Mouse (Mus musculus) myocyte (in vitro differentiated cells): ENCODE data around the gene Nob1. TPM values are rescaled to one million over a fixed set of nuclear protein-coding genes. Genes with fewer than 3 reads are reported as not detected.

ENCODE experiments used
- H3K27me3 ChIP-seq: one replicate; pipeline ENCODE4 v1.6.1; 2011; ENCODE audit not compliant: control insufficient read depth, insufficient read depth, insufficient read length
- H3K36me3 ChIP-seq: one replicate; pipeline ENCODE4 v1.6.1; 2011; ENCODE audit not compliant: control insufficient read depth, insufficient read depth
- H3K4me2 ChIP-seq: one replicate; pipeline ENCODE4 v1.6.1; 2011; ENCODE audit warnings: low read depth, control low read depth
- H3K4me3 ChIP-seq: one replicate; pipeline ENCODE4 v1.5.1; 2011; ENCODE audit warnings: mild to moderate bottlenecking, control low read depth, moderate library complexity
- H3K79me2 ChIP-seq: one replicate; pipeline ENCODE4 v1.6.1; 2011; ENCODE audit not compliant: control insufficient read depth, insufficient read depth
- H3ac ChIP-seq: one replicate; pipeline ENCODE4 v1.6.1; 2011; ENCODE audit not compliant: control insufficient read depth, insufficient read length
- CEBPB ChIP-seq: IDR thresholded peaks from 2 replicates; pipeline ENCODE4 v1.6.1; 2011; ENCODE audit warnings: mild to moderate bottlenecking, moderate library complexity; ENCODE audit not compliant: poor library complexity, insufficient read depth, severe bottlenecking
- E2F4 ChIP-seq: IDR thresholded peaks from one replicate; pipeline ENCODE4 v1.6.1; 2011; ENCODE audit warnings: mild to moderate bottlenecking, control low read depth, moderate library complexity; ENCODE audit not compliant: insufficient read depth
- MAX ChIP-seq: IDR thresholded peaks from one replicate; pipeline ENCODE4 v1.6.1; 2011; ENCODE audit warnings: low read depth, mild to moderate bottlenecking, control low read depth
- MYOD1 ChIP-seq, 3 experiments: IDR thresholded peaks; one replicate each; pipeline ENCODE4 v1.6.1; 2011; ENCODE audit warnings: control low read depth in 2 of 3, low read depth in 2 of 3, mild to moderate bottlenecking in 2 of 3, moderate library complexity in 1 of 3; ENCODE audit not compliant: insufficient read length in 2 of 3, control insufficient read depth in 1 of 3
- MYOG ChIP-seq, 3 experiments: IDR thresholded peaks; one replicate each; pipeline ENCODE4 v1.6.1; 2011; ENCODE audit warnings: control low read depth in 2 of 3, low read depth in 2 of 3, mild to moderate bottlenecking in 2 of 3; ENCODE audit not compliant: insufficient read length in 2 of 3, control insufficient read depth in 1 of 3, insufficient read depth in 1 of 3
- POLR2A ChIP-seq: IDR thresholded peaks from one replicate; pipeline ENCODE4 v1.6.1; 2011; ENCODE audit warnings: low read depth, mild to moderate bottlenecking, control low read depth, moderate library complexity; ENCODE audit not compliant: insufficient read length
- POLR2AphosphoS2 ChIP-seq: IDR thresholded peaks from one replicate; pipeline ENCODE4 v1.6.1; 2011; ENCODE audit warnings: low read depth, control low read depth; ENCODE audit not compliant: insufficient read length
- REST ChIP-seq: IDR thresholded peaks from one replicate; pipeline ENCODE4 v1.6.1; 2011; ENCODE audit warnings: mild to moderate bottlenecking, control low read depth, moderate library complexity; ENCODE audit not compliant: insufficient read depth, insufficient read length
- SRF ChIP-seq: IDR thresholded peaks from one replicate; pipeline ENCODE4 v1.6.1; 2011; ENCODE audit warnings: low read depth; ENCODE audit not compliant: control insufficient read depth, insufficient read length
- TCF12 ChIP-seq: IDR thresholded peaks from one replicate; pipeline ENCODE4 v1.6.1; 2011; ENCODE audit warnings: mild to moderate bottlenecking, control low read depth; ENCODE audit not compliant: poor library complexity, insufficient read depth, severe bottlenecking
- TCF3 ChIP-seq: IDR thresholded peaks from one replicate; pipeline ENCODE4 v1.6.1; 2011; ENCODE audit warnings: low read depth, control low read depth; ENCODE audit not compliant: insufficient read length
- USF1 ChIP-seq: IDR thresholded peaks from one replicate; pipeline ENCODE4 v1.6.1; 2011; ENCODE audit warnings: low read depth, mild to moderate bottlenecking, control low read depth, moderate library complexity
- polyA plus RNA-seq: library from polyadenylated mRNA; unstranded; fragments of >200 nt; fragmentation: generic; extraction: Trizol; gene quantifications from one replicate; pipeline ENCODE4 v1.2.1, GENCODE M21; 2012; ENCODE audit warnings: missing spikeins

The Nob1 gene
- polyA plus RNA-seq, 1 experiment = 61.4 TPM

DNA sequence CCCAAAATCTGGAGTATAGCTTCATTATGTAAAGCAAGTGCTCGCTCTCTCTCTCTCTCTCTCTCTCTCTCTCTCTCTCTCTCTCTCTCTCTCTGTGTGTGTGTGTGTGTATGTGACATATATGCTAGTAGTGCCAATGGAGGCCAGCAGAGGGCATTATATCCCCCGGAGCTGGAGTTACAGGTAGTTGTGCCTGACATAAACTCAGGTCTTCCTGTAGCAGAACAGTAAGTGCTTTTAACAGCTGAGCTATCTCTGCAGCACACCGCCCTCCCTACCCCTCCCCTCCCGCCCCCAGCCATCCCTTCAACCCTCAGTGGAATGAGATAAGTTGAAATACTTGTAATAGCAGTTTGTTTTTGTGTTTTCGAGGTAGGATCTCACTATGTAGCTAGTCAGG lies 41.8 kb upstream of the Nob1 start:
- H3K4me3 ChIP-seq = no peak overlapping the region
- no peaks in the 10 kb centered on the region for H3K27me3 ChIP-seq
- H3ac ChIP-seq = no peak overlapping the region
- no peak overlapping the region for H3K4me2 ChIP-seq
- H3K79me2 ChIP-seq = no peaks in the 10 kb centered on the region
- TF ChIP-seq POLR2AphosphoS2 (no peak), USF1 (no peak), REST (no peak), E2F4 (no peak), TCF12 (no peak), SRF (no peak), MAX (no peak), POLR2A (no peak), TCF3 (no peak), MYOD1 (IDR thresholded peaks at IDR 0.05; ENCODE audit: control insufficient read depth in 1 of 3, insufficient read length in 2 of 3, low read depth in 2 of 3) (no peak), CEBPB (no peak)
- peaks cover 4% of the 10 kb centered on the region for H3K36me3 ChIP-seq

DNA sequence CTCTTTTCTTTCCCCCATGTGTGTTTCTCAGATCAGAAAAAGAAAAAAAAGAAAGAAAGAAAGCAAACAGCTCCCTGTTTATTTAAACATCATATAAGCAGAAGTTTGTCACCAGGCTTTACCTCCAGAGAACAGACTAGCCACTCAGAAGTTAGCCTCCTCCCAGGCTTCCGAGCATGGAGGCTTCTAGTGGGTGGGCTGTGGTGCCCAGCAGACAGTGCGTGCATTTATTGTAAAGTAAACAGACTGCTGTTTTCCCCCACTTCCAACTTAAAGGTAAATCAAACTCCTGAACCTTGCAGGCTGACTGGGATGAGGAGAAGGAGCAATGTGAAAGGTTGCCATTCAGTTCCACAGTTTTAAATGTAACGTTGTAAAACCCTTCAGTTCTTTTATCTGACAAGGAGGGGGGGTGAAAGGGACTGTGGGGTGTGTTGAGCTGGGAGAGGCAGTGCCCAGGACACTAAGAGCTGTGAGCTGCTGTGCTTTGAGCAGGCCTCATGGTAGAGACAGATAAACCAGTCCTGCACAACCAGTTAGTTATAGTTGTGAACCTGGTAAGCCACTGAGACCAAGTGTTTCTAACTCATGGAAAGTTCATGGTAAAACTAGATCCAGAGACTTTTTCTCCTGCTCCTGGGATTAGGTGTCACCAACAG lies 40.6 kb upstream of the Nob1 start:
- peaks cover 4% of the 10 kb centered on the region for H3K36me3 ChIP-seq

DNA sequence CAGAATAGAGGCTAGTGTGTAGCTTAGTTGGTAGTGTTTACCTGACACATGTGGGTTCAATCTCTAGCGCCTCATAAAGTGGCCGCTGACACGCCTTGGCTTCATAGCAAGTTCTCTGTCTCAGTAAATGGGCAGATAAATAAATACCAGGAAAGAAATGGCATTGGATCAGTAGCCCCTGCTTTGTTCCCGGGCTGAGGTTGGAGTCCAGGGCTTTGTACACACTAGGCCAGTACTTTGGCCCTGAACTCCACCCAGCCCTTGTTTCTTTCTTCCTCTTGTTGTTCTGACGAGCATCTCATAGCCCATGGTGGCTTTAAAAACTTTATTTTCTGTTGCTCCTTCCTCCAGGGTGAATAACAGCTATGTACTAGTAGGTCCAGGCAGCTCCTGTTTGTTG lies 37.6 kb upstream of the Nob1 start:
- no peak overlapping the region for H3K4me2 ChIP-seq
- peaks cover 4% of the 10 kb centered on the region for H3K36me3 ChIP-seq
- no peaks in the 10 kb centered on the region for H3K79me2 ChIP-seq
- H3ac ChIP-seq = no peak overlapping the region
- no peaks in the 10 kb centered on the region for H3K27me3 ChIP-seq
- TF ChIP-seq MYOD1 (IDR thresholded peaks at IDR 0.05; ENCODE audit: control insufficient read depth in 1 of 3, insufficient read length in 2 of 3, low read depth in 2 of 3) = no peak
- TF ChIP-seq POLR2A = no peak
- TF ChIP-seq POLR2AphosphoS2 = no peak
- no peak for TF ChIP-seq SRF
- no peak overlapping the region for H3K4me3 ChIP-seq

More for the DNA sequence above, 40.6 kb upstream of the Nob1 start:
- Histone ChIP-seq H3K27me3 (no peaks in the 10 kb centered on the region), H3K79me2 (no peaks in the 10 kb centered on the region), H3K4me3 (no peak overlapping the region), H3K4me2 (no peak overlapping the region), H3ac (no peak overlapping the region)
- no peak for TF ChIP-seq MYOD1 (IDR thresholded peaks at IDR 0.05; ENCODE audit: control insufficient read depth in 1 of 3, insufficient read length in 2 of 3, low read depth in 2 of 3)
- TF ChIP-seq POLR2AphosphoS2 = no peak
- TF ChIP-seq TCF3 = no peak
- no peak for TF ChIP-seq CEBPB
- no peak for TF ChIP-seq SRF
- TF ChIP-seq REST = no peak
- no peak for TF ChIP-seq E2F4
- no peak for TF ChIP-seq MAX
- TF ChIP-seq MYOG (IDR thresholded peaks at IDR 0.05; ENCODE audit: control insufficient read depth in 1 of 3, insufficient read depth in 1 of 3, insufficient read length in 2 of 3, low read depth in 2 of 3) = no peak
- no peak for TF ChIP-seq USF1
- TF ChIP-seq POLR2A = no peak
- no peak for TF ChIP-seq TCF12

DNA sequence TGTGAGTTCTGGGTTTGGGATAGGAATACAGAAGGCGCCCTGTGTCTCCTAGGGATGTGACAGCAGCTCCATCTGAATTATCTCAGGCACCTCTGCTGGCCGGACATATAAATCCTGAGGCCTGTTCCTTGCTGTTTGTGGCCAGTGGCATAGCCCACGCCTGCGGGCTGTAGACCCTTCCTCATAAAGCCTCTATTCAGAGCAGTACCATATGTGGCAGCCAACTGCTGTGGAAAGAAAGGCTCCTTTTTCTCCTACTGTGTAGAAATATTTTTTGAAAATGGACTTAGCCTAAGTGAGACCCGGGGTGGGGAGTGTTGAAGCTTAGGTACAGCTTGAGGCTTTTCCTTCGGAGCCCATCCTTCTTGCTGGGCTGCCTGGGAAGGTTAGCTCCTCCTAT lies 33.4 kb upstream of the Nob1 start:
- Histone ChIP-seq H3K4me3 (no peak overlapping the region), H3K27me3 (no peaks in the 10 kb centered on the region), H3K4me2 (no peak overlapping the region), H3K79me2 (no peaks in the 10 kb centered on the region), H3K36me3 (peaks cover 4% of the 10 kb centered on the region), H3ac (no peak overlapping the region)
- TF ChIP-seq POLR2AphosphoS2 (no peak), TCF12 (no peak), MYOD1 (IDR thresholded peaks at IDR 0.05; ENCODE audit: control insufficient read depth in 1 of 3, insufficient read length in 2 of 3, low read depth in 2 of 3) (no peak), MYOG (IDR thresholded peaks at IDR 0.05; ENCODE audit: control insufficient read depth in 1 of 3, insufficient read depth in 1 of 3, insufficient read length in 2 of 3, low read depth in 2 of 3) (no peak), POLR2A (no peak), REST (no peak), CEBPB (no peak), TCF3 (no peak), SRF (no peak), MAX (no peak), E2F4 (no peak), USF1 (no peak)

DNA sequence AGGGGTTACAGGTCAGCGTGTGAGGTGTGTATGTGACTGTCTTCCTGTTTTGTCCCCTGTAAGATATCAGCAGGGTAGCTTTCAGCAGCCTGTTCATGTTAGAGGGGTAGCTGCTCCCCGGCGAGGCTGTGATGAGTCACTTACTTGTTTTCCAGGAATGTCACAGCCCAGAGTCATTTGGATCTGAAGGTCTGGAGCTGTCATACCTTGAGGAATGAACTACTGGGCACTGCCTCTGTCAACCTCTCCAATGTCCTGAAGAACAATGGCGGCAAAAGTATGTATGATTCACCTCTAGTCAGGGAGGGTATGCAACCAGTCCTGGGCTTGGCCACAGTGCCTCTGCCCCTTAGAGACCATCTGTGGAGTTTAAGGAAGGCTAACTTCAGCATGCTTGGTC lies 32.9 kb upstream of the Nob1 start:
- Histone ChIP-seq H3K27me3 (no peaks in the 10 kb centered on the region), H3ac (no peak overlapping the region), H3K36me3 (peaks cover 4% of the 10 kb centered on the region), H3K4me3 (no peak overlapping the region), H3K4me2 (no peak overlapping the region), H3K79me2 (no peaks in the 10 kb centered on the region)
- TF ChIP-seq SRF (no peak), TCF3 (no peak)
